Mouse (Mus musculus) NIH3T3 (cell line): ENCODE results near the gene Gm49450.
"Not testable (repeated sequence)": the region's sequence is repeated elsewhere in the genome, so short reads cannot be mapped to it uniquely, and the experiment has no call there.

Experiments used
- DNase-seq: peaks from one replicate; pipeline ENCODE4 v3.0.0-alpha.2; 2012; ENCODE audit warnings: low read depth

Gene Gm49450

DNA sequence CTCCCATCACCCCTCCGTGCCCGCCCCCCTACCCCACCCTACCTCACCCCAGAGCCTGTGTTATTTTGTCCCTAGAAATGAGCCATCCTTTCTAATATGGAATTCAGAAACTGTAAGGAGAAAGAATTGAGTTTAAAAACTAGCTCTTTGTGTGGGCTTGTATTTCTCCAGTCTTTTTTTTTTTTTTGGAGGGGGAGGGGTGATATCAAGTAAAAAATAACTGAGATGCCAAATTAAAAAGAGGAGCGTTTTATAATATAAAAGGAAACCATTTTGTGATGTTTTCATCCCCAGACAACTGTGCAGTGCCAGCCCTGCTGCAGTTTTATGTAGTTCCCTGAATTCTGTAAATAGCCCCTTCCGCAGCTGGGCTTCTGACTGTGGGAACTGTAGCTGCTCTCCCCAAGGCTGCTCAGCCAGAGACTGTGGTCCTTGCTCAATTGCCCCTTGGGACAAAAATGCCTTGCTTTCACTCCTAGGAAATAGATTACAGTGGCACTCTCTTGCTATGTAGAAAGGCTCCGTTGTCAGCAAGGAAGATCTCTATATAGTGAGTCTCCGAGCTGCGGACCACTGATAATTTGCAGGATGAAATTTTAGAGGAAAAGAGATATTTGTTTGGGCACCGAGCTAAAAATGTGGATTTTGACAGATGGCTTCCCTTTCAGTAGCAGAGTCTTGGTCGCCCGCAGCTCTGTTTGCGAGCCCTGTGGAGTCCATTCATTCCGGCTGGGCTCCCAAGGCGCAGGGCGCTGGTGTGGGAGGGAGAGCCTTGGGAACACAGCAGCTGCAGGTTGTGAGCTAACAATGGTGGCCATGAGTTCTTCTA, 1.3 kb upstream of the Gm49450 start:
- DNase-seq, result no peak

DNA sequence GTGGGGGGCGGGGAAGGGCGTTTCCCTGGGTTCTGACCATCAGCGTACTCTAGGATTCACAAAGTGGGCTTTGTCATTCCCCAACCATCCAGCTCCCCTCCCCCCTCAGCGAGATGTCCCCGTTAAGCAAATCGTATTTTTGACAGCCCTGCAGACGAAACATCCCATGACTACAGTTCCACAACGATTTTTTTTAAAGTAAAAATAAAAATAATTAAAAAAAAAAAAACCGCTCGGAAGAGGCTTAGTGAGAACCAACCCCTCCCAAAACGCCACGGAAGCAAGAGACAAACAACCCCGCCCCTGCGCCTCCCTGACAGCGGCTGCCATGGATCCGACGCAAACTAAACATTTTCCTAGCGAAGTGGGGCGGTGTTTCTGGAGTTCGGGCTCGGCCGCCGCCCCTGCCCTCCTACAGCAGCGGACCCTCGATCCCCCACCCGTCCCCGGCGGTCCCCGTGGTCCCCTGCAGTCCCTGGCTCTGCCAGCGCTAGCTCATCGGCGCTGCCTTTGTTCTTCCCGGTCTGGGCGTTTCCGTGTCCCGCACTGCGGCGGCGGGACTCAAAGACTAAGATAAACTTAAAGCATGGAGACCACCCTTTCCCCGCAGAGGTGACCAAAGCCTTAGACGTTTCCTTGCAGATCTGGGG, 475 bp downstream of the Gm49450 start:
- DNase-seq, result peak; percentile 82

DNA sequence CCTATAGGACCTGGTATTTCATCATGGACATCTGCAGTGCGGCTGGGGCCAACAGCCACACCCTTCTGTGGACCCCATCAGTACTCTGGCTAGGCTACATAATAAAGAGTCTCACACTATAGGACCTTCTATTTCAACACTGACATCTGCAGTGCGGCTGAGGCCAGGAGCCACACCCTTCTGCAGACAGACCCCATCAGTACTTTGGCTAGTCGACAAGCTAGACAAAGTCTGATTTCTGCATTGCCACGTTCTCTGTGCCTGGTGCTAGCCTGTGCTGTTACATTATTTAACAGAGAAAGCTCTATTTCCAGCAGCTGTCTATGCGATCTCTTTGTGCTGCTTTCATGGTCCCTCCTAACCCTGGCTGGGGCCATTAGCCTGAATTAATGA, 1.3 kb downstream of the Gm49450 start:
- peak; percentile 44 for DNase-seq

DNA sequence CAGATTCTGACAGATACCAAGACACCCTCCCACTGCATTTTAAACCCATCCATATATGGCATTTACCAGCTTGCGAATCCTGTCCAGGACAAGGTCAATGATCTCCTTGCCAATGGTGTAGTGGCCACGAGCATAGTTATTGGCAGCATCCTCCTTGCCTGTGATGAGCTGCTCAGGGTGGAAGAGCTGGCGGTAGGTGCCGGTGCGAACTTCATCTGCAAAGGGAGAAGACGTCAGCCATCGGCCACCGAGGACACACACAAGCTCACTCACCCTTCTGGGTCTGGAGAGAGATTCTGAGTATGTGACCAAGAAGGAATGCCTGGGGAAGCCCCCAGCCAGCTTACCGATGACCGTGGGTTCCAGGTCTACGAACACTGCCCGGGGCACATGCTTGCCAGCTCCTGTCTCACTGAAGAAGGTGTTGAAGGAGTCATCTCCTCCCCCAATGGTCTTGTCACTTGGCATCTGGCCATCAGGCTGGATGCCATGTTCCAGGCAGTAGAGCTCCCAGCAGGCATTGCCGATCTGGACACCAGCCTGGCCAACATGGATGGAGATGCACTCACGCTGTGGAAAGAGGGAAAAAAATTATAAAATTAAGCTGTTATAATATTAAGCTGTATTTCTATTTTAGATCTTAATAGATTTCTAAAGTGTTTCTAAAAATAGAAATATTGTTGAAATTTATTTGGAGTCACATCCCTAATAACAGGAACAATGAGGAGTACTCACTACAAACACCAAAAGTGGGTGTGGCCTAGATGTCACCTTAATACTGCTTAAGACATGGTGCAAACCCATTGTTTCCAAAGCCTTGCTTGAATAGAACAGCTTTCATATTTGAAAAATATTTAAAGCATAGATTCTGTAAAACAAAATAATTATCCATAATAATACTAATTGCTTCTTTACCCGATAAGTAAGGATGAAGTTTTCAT, 2.0 kb downstream of the Gm49450 start:
- DNase-seq, result not testable (repeated sequence)

DNA sequence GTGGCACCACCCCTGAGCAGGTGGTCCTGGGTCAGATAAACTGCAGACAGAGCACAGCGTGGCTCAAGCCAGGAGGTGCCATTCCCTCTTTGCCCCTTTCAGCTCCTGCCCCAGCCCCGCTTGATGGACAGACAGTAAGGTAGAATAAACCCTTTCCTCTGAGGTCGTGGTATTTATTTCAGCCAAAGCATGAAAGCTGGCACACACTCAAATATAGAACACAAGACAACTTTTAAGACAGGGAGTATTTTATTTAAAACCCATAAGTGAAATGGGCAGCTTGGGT, 3.8 kb downstream of the Gm49450 start:
- DNase-seq, result no peak

DNA sequence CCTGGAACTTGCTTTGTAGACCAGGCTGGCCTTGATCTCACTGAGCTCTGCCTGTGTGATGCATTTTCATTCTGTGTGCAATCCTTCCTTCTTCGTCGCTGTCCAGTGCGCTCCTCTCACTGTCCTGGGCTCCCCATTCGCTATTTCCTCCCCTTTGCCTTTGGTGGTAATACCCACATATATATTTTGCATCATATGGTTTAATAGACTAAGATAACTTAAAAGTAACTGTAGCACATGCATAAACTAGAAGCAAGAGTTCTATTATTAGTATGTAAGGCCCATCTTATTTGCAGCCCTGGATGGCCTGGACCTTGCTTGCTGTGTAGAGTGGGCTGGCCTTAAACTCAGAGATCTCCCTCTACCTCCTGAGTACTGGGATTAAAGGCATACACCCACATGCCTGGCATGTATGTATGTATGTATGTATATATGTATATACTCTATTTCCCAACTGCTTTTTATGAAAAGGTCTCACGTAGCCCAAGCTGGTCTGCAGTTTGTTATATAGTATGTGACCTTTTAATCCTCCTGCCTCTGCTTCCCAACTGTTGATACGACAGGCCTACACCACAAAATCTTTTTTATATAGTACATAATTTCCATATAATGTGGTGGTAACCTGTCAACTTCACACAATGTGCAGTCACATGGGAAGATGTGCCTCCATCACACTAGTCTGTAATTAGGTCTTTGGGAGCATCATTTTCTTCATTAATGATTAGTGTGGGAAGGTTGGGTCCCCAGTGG, 4.3 kb downstream of the Gm49450 start:
- peak; percentile 19 for DNase-seq

DNA sequence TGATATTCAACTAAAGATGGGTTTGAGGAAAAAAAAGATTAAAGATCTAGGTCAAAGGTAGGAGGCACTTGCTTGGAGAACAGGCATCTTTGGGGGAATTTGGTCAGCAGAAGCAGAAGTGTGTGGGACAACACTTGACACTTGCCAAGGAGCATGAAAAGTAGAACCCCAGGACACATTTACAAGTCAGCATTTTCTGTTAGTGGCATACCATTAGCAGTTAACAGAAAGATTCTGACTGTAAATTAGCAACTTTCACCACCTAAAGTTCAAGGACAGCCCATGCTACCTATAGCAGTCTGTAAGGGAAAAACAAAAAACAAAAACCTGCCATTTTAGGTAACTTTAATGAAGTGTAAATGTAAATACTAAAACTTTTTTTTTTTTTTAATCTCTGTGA, 5.0 kb downstream of the Gm49450 start:
- no peak for DNase-seq

DNA sequence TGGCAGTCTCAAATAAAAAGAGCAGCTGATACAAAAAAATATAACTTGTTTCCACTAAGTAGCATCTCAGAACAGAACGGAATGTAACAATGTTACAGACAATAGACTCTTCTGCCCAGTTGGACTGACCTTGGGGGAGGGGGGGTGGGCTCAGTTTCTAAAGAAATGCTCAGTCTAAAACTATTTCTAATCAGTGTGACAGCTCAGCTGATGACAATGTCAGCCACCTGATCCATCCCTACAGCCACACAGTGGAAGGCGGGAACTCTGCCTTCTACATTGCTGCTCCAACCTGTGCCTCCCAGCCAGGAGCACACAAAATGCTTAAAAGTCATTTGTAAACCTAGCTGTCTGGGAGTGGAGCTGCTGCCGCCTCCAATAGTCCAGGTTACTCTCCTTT, 5.5 kb downstream of the Gm49450 start:
- DNase-seq, result no peak

DNA sequence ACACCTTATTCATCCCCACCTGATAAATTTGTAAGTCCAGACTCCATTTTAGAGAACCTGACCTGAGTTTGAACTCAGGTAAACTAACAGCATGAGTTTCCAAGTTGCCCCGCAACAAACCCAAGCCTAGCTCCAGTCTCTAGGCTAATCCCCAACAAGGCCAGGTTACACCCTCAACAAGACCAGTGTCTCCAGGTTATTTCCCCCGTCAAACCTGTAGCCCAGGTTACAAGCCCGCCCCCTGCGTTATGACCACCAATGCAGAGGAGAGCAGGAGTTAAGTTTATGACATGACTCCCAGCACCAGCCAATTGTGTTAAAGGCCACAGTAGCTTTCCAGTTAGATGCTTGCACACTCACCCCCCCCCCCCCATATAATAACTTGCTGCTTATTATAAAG, 10.2 kb downstream of the Gm49450 start:
- DNase-seq, result no peak

DNA sequence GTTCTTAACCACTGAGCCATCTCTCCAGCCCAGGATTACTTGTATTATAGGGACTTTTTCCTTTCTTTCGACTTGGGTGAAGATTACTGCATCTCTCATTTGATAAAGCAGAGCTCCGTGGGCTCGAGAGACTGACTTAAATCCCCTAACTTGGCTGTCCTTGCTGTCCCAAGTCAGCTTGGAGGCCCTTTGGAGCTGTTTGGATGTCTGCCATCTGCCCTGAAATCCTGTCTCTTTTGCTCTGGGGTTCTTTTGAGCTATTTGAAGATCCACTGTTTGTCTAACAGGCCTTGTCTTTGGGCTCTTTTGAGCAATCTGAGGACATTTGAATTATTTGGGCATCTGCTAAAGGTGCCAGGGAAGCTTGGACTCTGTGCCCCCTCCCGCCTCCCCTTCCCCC, 11.3 kb downstream of the Gm49450 start:
- DNase-seq, result no peak

DNA sequence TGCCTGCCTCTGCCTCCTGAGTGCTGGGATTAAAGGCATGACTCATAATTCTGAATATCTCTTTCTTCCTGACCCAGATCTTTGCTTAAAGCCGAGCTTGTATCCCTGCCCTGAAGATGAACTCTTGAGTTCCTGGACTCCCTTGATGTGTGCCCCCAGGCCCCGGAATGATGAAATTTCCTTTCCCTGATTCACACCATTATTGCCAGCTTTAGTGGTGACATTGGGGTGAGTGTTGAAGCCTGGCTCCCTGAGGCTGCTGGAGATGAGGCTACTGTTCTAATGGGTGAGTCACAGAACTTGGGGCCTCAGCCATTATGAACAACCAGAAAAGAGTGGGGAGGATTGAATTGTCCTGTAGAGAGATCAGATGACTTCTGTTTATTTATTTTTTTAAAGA, 11.8 kb downstream of the Gm49450 start:
- DNase-seq, result peak; percentile 56

DNA sequence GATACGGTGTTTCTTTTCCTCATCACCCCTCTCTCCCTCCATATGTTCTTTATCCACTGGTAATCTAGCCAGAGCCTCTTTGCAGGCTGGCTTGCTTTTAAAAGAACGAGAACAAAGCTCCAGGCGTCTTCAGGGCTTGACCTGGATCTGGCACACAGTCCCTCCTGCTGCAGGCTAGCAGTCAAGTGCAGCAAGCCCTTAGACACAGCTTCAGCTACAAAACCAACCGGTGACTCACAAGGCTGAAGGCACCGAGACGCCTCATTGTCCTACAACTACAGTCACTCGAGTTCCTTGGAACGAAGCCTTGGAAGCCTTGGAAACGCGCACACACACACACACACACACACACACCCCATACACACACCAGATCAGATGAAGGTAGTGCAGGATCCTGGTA, 12.5 kb downstream of the Gm49450 start:
- DNase-seq, result no peak

DNA sequence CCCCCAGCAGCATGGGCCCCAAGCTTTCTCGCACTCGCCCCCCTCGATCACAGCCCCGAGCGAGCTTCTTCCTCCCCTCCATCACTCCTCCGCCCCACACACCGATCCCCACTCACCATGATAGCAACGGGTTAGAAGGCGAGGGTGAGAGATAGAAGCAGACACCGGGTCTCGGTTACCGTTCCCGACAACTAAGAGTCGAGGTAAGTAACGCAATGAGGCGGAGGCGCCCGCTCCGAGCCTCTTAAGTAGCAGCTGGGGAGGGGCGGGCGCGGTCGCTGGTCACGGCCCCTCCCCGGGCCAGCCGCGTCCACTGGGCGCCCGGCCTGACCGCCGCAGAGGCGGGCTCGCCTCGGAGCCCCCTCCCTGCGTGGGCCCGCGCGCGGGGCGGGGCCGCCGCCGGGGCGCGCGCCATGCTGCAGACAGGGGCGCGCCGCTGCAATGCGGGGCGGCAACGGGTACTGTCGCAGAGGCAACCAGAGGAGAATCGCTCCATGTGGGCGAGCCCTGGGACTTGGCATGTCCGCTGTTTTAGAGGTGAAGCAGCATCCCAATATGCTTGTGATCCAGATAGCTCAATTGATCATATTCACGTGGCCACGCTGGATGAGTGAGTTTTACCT, 19.0 kb downstream of the Gm49450 start, which contains the start of gene Tuba1b:
Gene Tuba1b, minus strand, starts transcription at position 349 of the 623 bp plus-strand sequence.
- peak; percentile 97 for DNase-seq

DNA sequence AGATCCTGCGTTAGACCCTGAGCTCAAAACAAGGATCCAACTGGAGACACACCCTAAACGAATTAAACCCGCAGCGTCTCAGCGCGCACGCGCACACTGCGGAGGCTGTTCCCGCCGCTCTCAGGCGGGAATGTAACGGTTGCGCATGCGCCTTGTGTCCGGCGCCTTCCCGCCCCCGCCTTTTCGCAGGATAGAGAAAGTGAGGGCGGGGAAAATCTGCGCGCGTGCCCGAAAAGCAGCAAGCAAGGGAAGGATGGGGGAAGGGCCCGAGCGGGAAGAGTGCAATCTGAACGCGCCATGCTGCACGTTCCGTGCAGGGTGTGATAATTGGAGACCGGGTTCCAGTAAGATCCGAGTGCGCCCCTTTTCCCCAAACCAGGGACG, 19.5 kb downstream of the Gm49450 start:
- DNase-seq, result peak; percentile 99

DNA sequence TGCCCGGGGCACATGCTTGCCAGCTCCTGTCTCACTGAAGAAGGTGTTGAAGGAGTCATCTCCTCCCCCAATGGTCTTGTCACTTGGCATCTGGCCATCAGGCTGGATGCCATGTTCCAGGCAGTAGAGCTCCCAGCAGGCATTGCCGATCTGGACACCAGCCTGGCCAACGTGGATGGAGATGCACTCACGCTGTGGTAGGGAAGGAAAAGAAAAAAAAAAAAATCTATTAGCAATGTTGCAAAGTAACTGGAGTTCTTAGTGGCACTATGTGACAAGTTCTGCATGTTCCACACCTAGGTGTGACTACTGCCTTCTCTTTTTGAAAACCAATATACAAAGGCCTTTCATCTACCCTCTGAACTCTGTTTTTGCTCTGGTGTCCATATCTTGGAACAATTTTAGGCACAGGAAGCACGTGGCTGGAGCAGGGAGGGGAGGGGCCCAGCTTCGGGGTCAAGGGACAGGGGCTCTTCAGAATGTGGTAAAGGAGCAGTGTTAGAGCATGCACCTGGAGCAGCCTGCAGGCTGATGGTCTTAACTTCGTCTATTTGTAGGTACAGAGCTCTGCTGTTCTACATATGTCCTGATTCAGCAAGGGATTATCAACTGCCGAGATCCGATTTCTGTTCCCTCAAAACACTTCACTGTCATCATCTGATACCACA, 20.2 kb downstream of the Gm49450 start:
- DNase-seq, result peak; percentile 33

DNA sequence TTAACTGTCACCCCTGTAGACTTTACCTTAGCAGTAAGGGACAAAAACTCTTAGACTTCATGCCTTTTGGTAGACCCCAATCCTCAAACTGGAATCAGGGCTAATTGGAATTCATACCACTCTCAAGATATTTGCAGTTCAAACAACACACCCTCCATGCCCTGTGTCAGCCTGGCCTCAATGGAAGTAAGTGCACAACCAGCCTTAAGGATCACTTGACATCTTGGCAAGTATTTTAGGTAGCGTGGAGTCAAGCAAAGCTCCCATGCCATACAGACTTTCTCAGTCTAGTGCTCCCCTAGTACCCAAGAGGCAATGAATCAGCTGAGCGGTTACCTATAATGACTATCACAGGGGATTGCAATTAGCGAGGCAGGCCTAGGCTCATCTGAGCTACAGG, 22.4 kb downstream of the Gm49450 start:
- no peak for DNase-seq

DNA sequence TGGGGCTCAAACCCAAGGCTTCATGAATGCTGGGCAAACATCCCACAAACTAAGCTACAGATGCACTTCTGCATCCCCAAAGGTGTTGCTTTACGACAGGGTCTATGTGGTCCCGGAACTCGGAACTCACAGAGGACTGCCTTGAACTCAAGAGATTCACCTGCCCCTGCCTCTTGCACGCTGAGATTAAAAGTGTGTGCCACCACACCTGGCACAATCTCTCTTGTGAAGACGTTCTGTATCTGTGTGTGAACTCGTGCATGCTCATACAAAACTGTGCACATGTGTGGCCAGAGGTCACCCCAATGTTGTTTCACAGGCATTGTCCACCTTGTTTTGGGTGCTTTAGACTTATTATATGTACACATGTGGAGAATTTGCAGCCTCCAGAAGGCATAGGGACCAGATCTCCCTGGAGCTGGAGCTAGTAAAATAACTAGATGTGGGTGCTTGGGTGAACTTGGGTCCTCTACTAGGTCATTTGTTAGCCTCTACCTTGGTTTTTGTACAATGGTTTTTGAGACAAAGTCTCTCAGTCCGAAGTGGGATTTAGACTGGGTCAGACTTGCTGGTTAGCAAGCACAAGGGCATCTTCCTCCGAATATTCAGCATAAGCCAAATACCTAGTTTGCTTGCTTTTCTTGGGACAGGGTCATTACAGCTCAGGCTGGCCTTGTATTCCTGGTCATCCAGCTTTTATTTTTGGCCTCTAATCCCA, 23.2 kb downstream of the Gm49450 start:
- DNase-seq, result no peak

DNA sequence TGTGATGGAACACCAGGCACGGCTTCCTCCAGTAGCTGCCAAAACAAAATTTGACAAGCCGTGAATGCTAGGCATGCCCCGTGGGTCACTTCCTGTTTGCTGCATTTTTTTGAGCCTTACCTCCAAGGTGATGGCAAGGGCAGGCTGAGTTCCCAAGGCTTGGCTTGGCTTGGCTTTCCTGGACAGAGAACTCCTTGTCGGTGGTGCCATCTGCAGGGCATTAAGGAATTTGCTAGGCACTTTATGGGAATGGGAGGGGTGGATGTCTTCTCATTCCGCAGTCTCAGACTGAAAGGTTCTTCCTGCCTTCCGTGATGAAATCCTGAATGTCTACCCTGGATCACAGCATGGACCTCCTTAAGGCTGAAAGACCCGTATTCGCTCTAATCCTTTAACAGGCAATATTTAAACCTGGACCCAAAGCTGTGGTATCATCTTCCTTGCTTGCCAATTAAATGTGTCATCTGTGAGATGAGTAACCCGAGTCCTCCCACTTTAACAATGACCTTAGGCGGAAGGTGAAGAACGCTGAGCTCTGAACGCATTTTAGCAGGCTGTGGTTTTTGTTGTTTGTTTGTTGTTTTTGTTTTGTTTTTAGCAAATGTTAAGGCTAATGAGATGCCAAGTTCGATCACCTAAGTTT, 24.6 kb downstream of the Gm49450 start:
- DNase-seq, result peak; percentile 91

DNA sequence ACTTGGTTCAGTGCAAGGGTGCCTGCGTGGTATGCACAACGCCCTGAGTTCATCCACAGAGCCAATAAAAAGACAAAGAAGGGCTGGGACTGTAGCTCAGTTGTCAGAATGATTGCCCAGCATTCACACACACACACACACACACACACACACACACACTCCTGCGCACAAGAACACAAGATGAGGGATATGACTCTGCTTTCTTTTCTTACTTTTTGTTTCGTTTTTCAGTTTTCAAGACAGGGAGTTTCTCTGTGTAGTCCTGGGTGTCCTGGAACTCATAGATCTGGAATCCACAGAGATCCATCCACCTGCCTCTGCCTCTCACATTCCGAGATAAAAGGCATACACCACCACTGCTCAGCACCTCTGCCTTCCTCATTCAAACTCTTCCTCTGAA, 25.8 kb downstream of the Gm49450 start:
- no peak for DNase-seq

DNA sequence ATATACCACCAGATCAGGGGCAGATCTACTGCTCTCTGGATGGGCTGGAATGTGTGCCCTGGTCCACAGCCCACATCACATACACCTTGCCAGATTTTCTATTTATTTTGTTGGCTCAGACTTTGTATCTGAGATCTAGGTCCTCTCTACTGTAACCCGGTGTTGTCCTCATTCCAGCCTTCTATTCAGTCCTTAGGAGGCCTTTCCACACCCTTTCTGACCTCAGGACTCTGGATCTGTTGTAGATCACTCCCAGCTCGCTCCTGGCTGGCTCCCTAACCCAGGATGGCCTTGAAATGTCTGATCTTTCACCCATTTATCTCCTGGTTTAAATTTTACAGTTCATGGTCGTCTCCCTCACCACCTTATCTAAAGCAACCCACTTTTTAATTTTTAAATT, 28.7 kb downstream of the Gm49450 start:
- no peak for DNase-seq
